ENCODE assay signal across 11 mouse cellular contexts in genomic region chr7:82957208-82957977, GRCm38 (mm10).
DNase-seq lines count a peak whose midpoint lies in the region; ATAC-seq lines count a peak whose summit lies in the region.
"Had no signal": no experiment of that assay in that cellular context is flagged by ENCODE, and none has a peak within 500 bp of the region (broad histone marks: within the 10 kb centered on the region; RNA-seq: fewer than 3 reads in every experiment).

No protein-coding gene starts in this region.

- no peak overlapping the region for H3K4me3 ChIP-seq in lung, embryonic 15.5 days
- H3K4me3 ChIP-seq: heart, adult 2 months had no signal

- no peak overlapping the region for H3K27ac ChIP-seq in lung, embryonic 15.5 days
- H3K27ac ChIP-seq: heart, adult 2 months had no signal

- DNase-seq in embryo, embryonic 11 days = peak; percentile 7
- no peak for DNase-seq in embryo, embryonic 10.5 days (ENCODE audit: low spot score)
- DNase-seq in lung, postnatal 4 days = no peak
- DNase-seq in ZHBTc4 (ENCODE audit: low read depth, low spot score) = peak; percentile 19
- DNase-seq in thymus, postnatal 0 days (ENCODE audit: low spot score) = peak; percentile 74
- DNase-seq in ovary, adult 18-20 months (ENCODE audit: low spot score) = no peak
- DNase-seq in adrenal gland, postnatal 25 days = no peak
- DNase-seq: adrenal gland, adult 8-10 months; heart, adult 2 months; kidney, adult 18-20 months had no signal

- H3K4me1 ChIP-seq in lung, embryonic 15.5 days = peaks cover 3% of the 10 kb centered on the region; the same call in 1 of the 2 replicates

- H3K9me3 ChIP-seq in lung, embryonic 15.5 days = no peaks in the 10 kb centered on the region

- WGBS in lung, embryonic 15.5 days = 29% methylated on average over 20 of the region's 20 CpGs

- H3K9ac ChIP-seq in lung, embryonic 15.5 days = no peak overlapping the region

- H3K4me2 ChIP-seq in lung, embryonic 15.5 days = peak overlapping the region; percentile 42

- ATAC-seq in lung, embryonic 15.5 days (ENCODE audit: borderline replicate concordance, extremely low read depth, low FRiP score, low TSS enrichment) = peak; percentile 69; the same call in 1 of the 2 replicates

- H3K36me3 ChIP-seq in lung, embryonic 15.5 days = no peaks in the 10 kb centered on the region

- no peaks in the 10 kb centered on the region for H3K27me3 ChIP-seq in lung, embryonic 15.5 days

Comparison
In these comparisons a context has a peak if more than half of its experiments do, and no peak if none do; other contexts are left out.
1. DNase-seq: peak in embryo, embryonic 11 days (single experiment), ZHBTc4 (single experiment) and thymus, postnatal 0 days (single experiment); none in embryo, embryonic 10.5 days (single experiment), lung, postnatal 4 days (0 of 2), ovary, adult 18-20 months (single experiment) and adrenal gland, postnatal 25 days (single experiment).